Mouse (Mus musculus): ENCODE results near the gene Racgap1. TPM values are rescaled to one million over a fixed set of nuclear protein-coding genes. Genes with fewer than 3 reads are reported as not detected.

The Racgap1 gene
- 38.8 TPM for polyA plus RNA-seq (2017; shearing (Covaris generic))

DNA sequence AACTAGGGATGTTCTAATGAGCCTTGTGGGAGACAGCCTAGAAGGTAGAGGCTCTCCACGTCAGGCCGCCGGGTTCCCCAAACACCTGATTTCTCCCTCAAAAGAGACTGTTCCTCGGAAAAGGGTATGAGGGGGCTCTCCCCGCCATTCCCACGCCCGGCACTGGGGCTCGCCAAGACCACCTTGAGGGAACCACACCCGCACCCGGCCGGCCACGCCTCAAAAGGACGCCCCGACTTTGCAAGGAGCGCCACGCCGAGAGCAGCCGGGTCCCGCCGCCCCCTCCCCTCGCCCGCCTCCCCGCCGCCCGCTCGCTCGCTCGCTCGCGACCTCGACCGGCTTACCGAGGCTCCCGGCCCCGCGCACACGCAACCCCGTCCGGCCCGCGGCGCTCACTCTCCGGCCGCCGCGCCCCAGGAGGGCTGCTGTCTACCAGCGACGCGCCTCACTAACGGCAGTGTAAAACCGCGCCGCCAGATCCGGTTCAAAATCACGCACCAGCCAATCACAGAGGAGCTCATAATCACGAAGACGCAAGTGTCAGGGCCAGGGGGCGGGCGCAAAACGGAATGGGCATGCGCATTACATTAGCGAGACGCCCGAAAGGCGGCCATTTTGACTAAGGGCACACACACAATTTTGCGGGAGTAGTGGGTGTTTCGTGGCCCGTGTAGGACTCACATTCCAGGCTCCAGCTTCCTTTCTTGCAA, at the start of gene Racgap1:
Gene Racgap1, minus strand, starts transcription at position 494 of the 710 bp plus-strand sequence.

DNA sequence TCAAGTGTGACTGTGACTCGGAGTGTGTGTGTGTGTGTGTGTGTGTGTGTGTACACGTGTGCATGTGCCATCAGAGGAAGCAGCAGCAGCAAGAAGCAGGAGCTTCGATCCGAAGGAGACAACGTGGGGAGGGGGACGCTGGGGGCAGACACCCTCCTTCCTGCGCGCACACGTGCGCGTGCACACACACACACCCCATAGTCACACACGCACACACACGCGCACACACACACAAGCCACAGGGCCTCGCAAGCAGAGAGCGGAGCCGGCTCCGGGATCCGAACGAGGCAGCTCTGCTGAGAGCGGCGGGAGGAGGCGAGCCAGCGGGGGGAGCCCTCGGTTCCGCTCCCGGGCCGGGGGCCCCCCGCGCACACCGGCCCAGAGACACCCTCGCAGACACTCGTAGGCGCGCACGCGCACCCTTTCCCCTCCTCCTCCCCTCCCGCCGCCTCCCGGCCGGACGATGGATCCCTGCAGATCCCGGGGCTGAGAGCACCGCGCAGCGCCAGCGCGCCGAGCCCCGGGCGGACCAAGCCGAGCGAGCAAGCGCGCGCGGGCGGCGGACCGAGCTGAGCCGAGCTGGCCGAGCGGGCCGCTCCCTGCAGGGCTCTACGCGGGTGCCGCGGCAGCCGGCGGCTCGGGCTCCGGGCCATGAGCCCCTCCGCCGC, 18.8 kb upstream of the Racgap1 start, which contains the start of gene Asic1:
Gene Asic1, plus strand, starts transcription at position 215 of the 668 bp plus-strand sequence.

DNA sequence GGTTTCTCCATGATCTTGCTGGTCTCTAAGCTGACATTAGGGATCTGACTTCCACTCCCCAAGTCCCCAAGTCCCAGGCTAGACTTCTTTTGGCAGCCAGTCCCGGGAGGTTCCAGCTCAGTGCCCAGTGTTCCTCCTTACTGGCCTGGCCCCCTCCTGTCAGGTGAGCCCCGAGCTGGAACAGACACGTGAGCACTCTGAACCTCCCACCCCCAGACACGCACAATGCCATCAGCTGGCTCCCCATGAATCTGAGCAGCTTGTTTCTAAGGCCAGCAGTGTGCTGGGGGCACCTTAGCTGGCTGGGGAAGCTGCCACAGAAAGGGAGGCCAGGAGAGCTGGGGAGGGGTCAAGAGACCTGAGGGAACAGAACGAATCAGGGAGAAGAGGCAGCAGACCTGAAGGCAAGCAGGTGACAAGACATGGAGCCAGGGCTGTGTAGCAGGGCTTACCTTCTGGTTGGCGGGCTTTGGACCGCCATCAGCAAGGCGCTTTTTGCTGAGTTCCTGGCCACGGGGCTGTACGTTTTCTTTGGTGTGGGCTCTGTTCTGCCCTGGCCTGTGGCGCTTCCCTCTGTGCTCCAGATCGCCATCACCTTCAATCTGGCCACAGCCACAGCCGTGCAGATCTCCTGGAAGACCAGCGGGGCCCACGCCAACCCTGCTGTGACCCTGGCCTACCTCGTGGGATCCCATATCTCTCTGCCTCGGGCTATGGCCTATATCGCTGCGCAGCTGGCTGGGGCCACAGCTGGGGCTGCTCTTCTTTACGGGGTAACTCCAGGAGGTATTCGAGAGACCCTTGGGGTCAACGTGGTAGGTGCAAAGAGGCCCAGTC, 50.3 kb downstream of the Racgap1 start, which contains the start of gene Aqp6:
Gene Aqp6, plus strand, starts transcription at position 415 of the 837 bp plus-strand sequence.

GRCm38 (mm10) chr15:99590429-99591084, 60.9 kb downstream of the Racgap1 start, which contains the start of gene Aqp5:
TSS of gene Aqp5 (plus strand) at chr15:99590782.

DNA sequence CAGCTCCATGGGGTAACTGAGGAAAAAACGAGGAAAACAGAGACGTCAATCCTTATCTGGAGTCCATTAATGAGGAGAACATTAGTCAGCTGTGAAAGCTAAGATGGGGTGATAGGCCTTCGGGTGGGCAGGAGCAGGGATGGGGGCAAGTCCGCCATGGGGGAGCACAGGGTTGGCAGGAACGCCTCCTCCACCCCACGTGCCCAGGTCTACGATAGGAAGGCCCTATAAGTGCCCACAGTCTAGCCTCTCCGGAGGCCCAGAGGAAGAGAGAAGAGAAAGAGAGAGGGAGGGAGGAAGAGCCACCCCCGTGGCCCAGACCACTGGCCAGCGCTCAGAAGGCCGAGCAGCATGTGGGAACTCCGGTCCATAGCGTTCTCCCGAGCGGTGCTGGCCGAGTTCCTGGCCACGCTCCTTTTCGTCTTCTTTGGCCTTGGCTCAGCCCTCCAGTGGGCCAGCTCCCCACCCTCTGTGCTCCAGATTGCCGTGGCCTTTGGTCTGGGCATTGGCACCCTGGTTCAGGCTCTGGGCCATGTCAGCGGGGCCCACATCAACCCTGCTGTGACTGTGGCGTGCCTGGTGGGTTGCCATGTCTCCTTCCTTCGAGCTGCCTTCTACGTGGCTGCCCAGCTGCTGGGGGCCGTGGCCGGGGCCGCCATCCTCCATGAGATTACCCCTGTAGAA, 72.5 kb downstream of the Racgap1 start, which contains the start of gene Aqp2:
Gene Aqp2, plus strand, starts transcription at position 254 of the 684 bp plus-strand sequence.

Other genes starting within 250 kb of the Racgap1 start
- 13.5 TPM for gene Nckap5l, start 193.9 kb downstream of the Racgap1 start, polyA plus RNA-seq (2017; shearing (Covaris generic))
- gene Bcdin3d, start 176.9 kb downstream of the Racgap1 start, polyA plus RNA-seq (2017; shearing (Covaris generic)), result 30.3 TPM
- 0.02 TPM for gene Faim2, start 123.5 kb downstream of the Racgap1 start, polyA plus RNA-seq (2017; shearing (Covaris generic))
- gene Aqp2, start 72.6 kb downstream of the Racgap1 start, polyA plus RNA-seq (2017; shearing (Covaris generic)), result not detected
- gene Aqp5, start 60.9 kb downstream of the Racgap1 start, polyA plus RNA-seq (2017; shearing (Covaris generic)), result not detected
- not detected for gene Aqp6, start 50.3 kb downstream of the Racgap1 start, polyA plus RNA-seq (2017; shearing (Covaris generic))
- gene Asic1, start 18.7 kb upstream of the Racgap1 start, polyA plus RNA-seq (2017; shearing (Covaris generic)), result 0.38 TPM
- gene Smarcd1, start 50.5 kb upstream of the Racgap1 start, polyA plus RNA-seq (2017; shearing (Covaris generic)), result 15.6 TPM
- not detected for gene Gm17349, start 53.8 kb upstream of the Racgap1 start, polyA plus RNA-seq (2017; shearing (Covaris generic))
- gene Gpd1, start 65.9 kb upstream of the Racgap1 start, polyA plus RNA-seq (2017; shearing (Covaris generic)), result 0.76 TPM
- gene Cox14, start 74.0 kb upstream of the Racgap1 start, polyA plus RNA-seq (2017; shearing (Covaris generic)), result 172 TPM
- gene Cers5, start 121.2 kb upstream of the Racgap1 start, polyA plus RNA-seq (2017; shearing (Covaris generic)), result 102 TPM
- gene Lima1, start 223.8 kb upstream of the Racgap1 start, polyA plus RNA-seq (2017; shearing (Covaris generic)), result 7.5 TPM

Measured in inflammation-experienced regulatory T-cells, adult 16 weeks (primary cell).